Mouse (Mus musculus) midbrain, postnatal 0 days (tissue): ENCODE results near the gene Ctsd. TPM values are rescaled to one million over a fixed set of nuclear protein-coding genes. Genes with fewer than 3 reads are reported as not detected.

Source experiments
- ATAC-seq: fragments of 200-750 bp; cut with Nextera tagmentation; 2 replicates; pipeline ENCODE4 v1.8.0; 2017; ENCODE audit warnings: moderate number of reproducible peaks, mild to moderate bottlenecking, moderate TSS enrichment, moderate library complexity; ENCODE audit not compliant: low FRiP score
- DNase-seq: peaks from one replicate; pipeline ENCODE4 v3.0.0-alpha.2; 2015; ENCODE audit warnings: low spot score
- H3K27ac ChIP-seq: fragments of 300-500 bp; sonication (generic); 2 replicates; pipeline ENCODE4 v1.5.1; 2014; ENCODE audit warnings: low read depth, mild to moderate bottlenecking, low read length, mixed read lengths
- H3K27me3 ChIP-seq: fragments of 300-500 bp; sonication (generic); 2 replicates; pipeline ENCODE4 v1.6.1; 2014; ENCODE audit warnings: low read length, control low read depth, mixed read lengths; ENCODE audit not compliant: insufficient read depth
- H3K36me3 ChIP-seq: fragments of 300-500 bp; sonication (generic); 2 replicates; pipeline ENCODE4 v1.6.1; 2014; ENCODE audit warnings: low read length, control low read depth, mixed read lengths; ENCODE audit not compliant: insufficient read depth
- H3K4me1 ChIP-seq: fragments of 300-500 bp; sonication (generic); 2 replicates; pipeline ENCODE4 v1.6.1; 2014; ENCODE audit warnings: mild to moderate bottlenecking, control low read depth, antibody characterized with exemption, low read length, mixed read lengths; ENCODE audit not compliant: insufficient read depth
- H3K4me2 ChIP-seq: fragments of 300-500 bp; sonication (generic); 2 replicates; pipeline ENCODE4 v1.6.1; 2014; ENCODE audit warnings: low read depth, mild to moderate bottlenecking, low read length, mixed read lengths; ENCODE audit not compliant: poor library complexity, severe bottlenecking
- H3K4me3 ChIP-seq: fragments of 300-500 bp; sonication (generic); 2 replicates; pipeline ENCODE4 v1.5.1; 2014; ENCODE audit warnings: low read depth, mild to moderate bottlenecking, low read length, moderate library complexity
- H3K9ac ChIP-seq: fragments of 300-500 bp; sonication (generic); replicated peaks from 2 replicates; pipeline ENCODE4 v1.6.1; 2014; ENCODE audit warnings: mild to moderate bottlenecking, low read length, moderate library complexity, mixed read lengths; ENCODE audit not compliant: poor library complexity, severe bottlenecking
- H3K9me3 ChIP-seq: fragments of 300-500 bp; sonication (generic); 2 replicates; pipeline ENCODE4 v1.6.1; 2016; ENCODE audit warnings: low read length, control low read depth
- CTCF ChIP-seq: IDR thresholded peaks from 2 replicates; pipeline ENCODE4 v1.5.1; 2016; ENCODE audit warnings: antibody characterized with exemption, mild to moderate bottlenecking
- WGBS: fragments of 180-500 bp; shearing (Covaris S2); extraction: QIAGEN DNeasy Blood & Tissue Kit; methylation state at CpG from one replicate; pipeline ENCODE4 v1.1.7; 2014; 5-methylcytosine and 5-hydroxymethylcytosine counted together
- polyA plus RNA-seq: library from polyadenylated mRNA; unstranded; fragments of >200 nt; fragmentation: Nextera tagmentation; extraction: Ambion mirVana; gene quantifications from 2 replicates; pipeline ENCODE4 v1.2.1, GENCODE M21; 2015
- total RNA-seq: library from RNA; depleted of rRNA; stranded (reverse); fragments of >200 nt; gene quantifications from 2 replicates; pipeline ENCODE4 v1.2.3, GENCODE M21; 2014

Gene Ctsd
- total and polyA plus RNA-seq, 2 experiments from 2014 or later, result 320 to 652 TPM

DNA sequence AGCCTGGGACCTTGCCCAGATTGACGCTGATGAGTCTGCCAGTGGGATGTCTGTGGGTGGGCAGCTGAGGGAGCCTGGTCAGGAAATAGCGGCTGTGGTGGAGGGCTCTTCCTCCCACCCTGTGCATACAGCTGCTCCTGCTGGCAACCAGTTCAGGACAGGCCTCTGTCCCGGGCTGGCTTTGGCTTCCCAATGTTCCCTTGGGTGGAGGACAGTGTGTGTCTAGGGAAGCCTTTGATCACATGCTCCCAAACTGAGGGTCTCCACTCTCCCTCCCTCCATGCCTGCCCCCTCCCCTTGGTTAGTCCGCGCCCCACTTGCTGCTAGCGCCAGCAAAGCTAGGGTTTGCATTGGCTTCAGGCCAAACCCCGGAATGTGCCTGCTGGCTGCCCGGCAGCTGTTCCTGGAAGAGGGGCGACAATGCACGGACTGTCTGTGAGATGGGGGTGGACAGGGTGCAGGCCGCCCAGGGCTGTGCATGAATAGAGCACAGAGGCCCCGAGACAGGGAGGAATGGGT, 42.4 kb upstream of the Ctsd start:
- DNase-seq (peak; percentile 68), ATAC-seq (peak; percentile 64)
- no peaks in the 10 kb centered on the region for H3K36me3 ChIP-seq
- H3K4me3 ChIP-seq, result no peak overlapping the region
- no peak overlapping the region for H3K27ac ChIP-seq
- no peaks in the 10 kb centered on the region for H3K27me3 ChIP-seq
- H3K9me3 ChIP-seq, result no peaks in the 10 kb centered on the region
- WGBS, result 41% methylated on average over 12 of the region's 12 CpGs
- no peak overlapping the region for H3K4me2 ChIP-seq
- H3K9ac ChIP-seq, result no peak overlapping the region
- TF ChIP-seq CTCF, result no peak
- no peaks in the 10 kb centered on the region for H3K4me1 ChIP-seq

DNA sequence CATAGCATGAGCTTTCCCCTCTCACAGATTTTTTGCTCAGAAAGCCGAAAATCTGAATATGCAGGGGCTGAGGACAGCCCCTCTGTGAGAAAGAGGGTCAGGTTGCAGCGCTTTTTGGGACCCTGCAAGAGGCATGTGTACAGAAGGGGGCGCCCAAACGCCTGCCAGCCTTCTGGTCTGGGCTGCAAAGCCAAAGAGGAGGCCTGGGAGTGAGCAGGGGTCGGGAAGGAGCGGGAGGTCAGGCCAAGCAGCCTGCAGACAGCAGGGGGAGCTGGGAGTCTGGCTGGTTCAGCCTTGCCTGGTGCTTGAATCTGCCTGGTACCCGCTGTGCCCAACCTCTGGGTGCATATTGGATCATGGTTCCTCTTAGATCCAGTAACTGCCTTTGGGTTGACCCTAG, 40.4 kb upstream of the Ctsd start:
- H3K36me3 ChIP-seq, result no peaks in the 10 kb centered on the region
- 11% methylated on average over 7 of the region's 7 CpGs for WGBS
- no peaks in the 10 kb centered on the region for H3K9me3 ChIP-seq
- no peaks in the 10 kb centered on the region for H3K4me1 ChIP-seq
- no peak overlapping the region for H3K27ac ChIP-seq
- H3K4me2 ChIP-seq, result no peak overlapping the region
- ATAC-seq (no peak), DNase-seq (peak; percentile 50)
- TF ChIP-seq CTCF, result peak; percentile 66
- no peak overlapping the region for H3K4me3 ChIP-seq
- no peak overlapping the region for H3K9ac ChIP-seq
- H3K27me3 ChIP-seq, result no peaks in the 10 kb centered on the region

- peak; percentile 65 for TF ChIP-seq CTCF
- H3K4me1 ChIP-seq, result no peaks in the 10 kb centered on the region
- no peak overlapping the region for H3K27ac ChIP-seq
- no peak overlapping the region for H3K9ac ChIP-seq
- H3K9me3 ChIP-seq, result no peaks in the 10 kb centered on the region
- DNase-seq, result peak; percentile 16
- no peaks in the 10 kb centered on the region for H3K36me3 ChIP-seq
- H3K4me2 ChIP-seq, result no peak overlapping the region
- ATAC-seq, result no peak
- no peaks in the 10 kb centered on the region for H3K27me3 ChIP-seq
- no peak overlapping the region for H3K4me3 ChIP-seq
- WGBS, result 53% methylated on average over 11 of the region's 11 CpGs
Measured at GRCm38 (mm10) chr7:142425641-142426213, 37.9 kb upstream of the Ctsd start.

DNA sequence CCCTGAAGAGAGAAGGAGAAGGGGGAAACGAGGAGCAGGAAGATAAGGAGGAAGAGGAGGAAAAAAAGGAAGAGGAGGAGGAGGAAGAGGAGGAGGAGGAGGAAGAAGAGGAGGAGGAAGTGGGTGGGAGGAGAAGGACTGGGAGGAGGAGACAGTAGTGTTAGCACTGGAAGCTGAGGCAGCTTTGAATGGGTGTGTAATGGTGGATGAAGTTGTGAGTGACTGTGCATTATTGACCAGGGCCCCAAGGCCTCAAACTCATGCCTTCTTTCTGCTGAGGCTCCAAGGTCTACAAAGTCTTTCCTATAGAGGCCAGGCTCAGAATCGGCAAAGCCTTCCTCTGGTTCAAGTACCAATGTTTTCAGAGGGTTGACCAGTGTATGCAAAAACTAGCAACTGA, 34.0 kb upstream of the Ctsd start:
- no peaks in the 10 kb centered on the region for H3K9me3 ChIP-seq
- no peaks in the 10 kb centered on the region for H3K4me1 ChIP-seq
- H3K36me3 ChIP-seq, result no peaks in the 10 kb centered on the region
- no peak overlapping the region for H3K4me3 ChIP-seq
- DNase-seq (no peak), ATAC-seq (no peak)
- no peak for TF ChIP-seq CTCF
- H3K27me3 ChIP-seq, result no peaks in the 10 kb centered on the region
- H3K9ac ChIP-seq, result no peak overlapping the region
- no peak overlapping the region for H3K4me2 ChIP-seq
- no peak overlapping the region for H3K27ac ChIP-seq
- 75% methylated on average over 2 of the region's 2 CpGs for WGBS

DNA sequence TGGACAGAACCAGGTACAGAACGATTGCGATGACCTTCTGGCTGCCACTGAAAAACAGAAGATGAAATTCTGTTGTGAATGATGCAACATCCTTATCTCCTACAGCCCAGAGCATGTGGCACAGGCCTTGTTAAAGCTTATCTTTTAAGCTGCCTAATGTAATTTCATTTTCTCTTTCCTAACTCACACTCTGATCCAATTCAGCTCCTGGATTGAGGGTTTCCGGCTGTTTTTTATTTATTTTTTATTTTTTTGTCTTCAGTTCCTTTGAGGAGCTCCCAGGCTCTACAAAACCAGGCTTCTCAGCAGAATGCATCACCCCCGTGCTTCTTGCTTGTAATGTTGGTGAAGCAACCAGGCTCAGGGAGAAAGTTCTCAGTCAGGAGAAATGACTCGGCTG, 32.0 kb upstream of the Ctsd start:
- no peaks in the 10 kb centered on the region for H3K36me3 ChIP-seq
- H3K9me3 ChIP-seq, result no peaks in the 10 kb centered on the region
- no peak overlapping the region for H3K27ac ChIP-seq
- 70% methylated on average over 5 of the region's 5 CpGs for WGBS
- no peak overlapping the region for H3K4me3 ChIP-seq
- no peak overlapping the region for H3K4me2 ChIP-seq
- no peaks in the 10 kb centered on the region for H3K4me1 ChIP-seq
- no peak overlapping the region for H3K9ac ChIP-seq
- no peaks in the 10 kb centered on the region for H3K27me3 ChIP-seq
- no peak for TF ChIP-seq CTCF
- DNase-seq (no peak), ATAC-seq (no peak)

DNA sequence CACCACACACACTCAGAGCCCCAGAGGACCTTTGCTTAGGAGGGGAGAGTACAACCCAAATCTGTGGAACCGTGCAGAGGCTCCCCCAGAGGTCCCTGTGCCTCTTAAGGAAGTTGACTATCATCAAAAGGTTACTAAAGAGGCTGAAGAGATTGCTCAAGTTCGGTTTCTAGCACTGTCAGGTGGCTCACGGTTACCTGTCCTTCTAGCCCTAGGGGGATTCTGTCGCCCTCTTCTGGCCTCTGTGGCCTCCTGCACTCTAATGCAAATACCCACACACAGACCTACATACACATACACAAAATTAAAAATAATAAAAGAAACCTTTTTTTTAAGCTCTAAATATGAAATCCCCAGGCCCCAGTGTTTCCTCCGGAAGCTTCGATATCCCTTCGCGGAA, 30.8 kb upstream of the Ctsd start:
- 92% methylated on average over 8 of the region's 8 CpGs for WGBS
- H3K4me1 ChIP-seq, result no peaks in the 10 kb centered on the region
- ATAC-seq (no peak), DNase-seq (no peak)
- no peak overlapping the region for H3K9ac ChIP-seq
- H3K9me3 ChIP-seq, result no peaks in the 10 kb centered on the region
- H3K27ac ChIP-seq, result no peak overlapping the region
- no peak overlapping the region for H3K4me3 ChIP-seq
- no peaks in the 10 kb centered on the region for H3K36me3 ChIP-seq
- TF ChIP-seq CTCF, result no peak
- no peaks in the 10 kb centered on the region for H3K27me3 ChIP-seq
- H3K4me2 ChIP-seq, result no peak overlapping the region
